Mouse (Mus musculus) heart, postnatal 0 days (tissue): ENCODE data around the gene Rhobtb3. TPM values are rescaled to one million over a fixed set of nuclear protein-coding genes. Genes with fewer than 3 reads are reported as not detected.
"Not testable (repeated sequence)": the region's sequence is repeated elsewhere in the genome, so short reads cannot be mapped to it uniquely, and the experiment has no call there.

Experiments
- ATAC-seq: fragments of 200-750 bp; cut with Nextera tagmentation; 2 replicates; pipeline ENCODE4 v1.8.0; 2017; ENCODE audit warnings: low read depth, moderate number of reproducible peaks, moderate library complexity; ENCODE audit not compliant: insufficient read depth
- DNase-seq: peaks from one replicate; pipeline ENCODE4 v3.0.0-alpha.2; 2016; ENCODE audit warnings: low spot score
- H3K27ac ChIP-seq: fragments of 300-500 bp; sonication (generic); 2 replicates; pipeline ENCODE4 v1.5.1; 2014; ENCODE audit warnings: low read depth, mild to moderate bottlenecking
- H3K27me3 ChIP-seq: fragments of 300-500 bp; sonication (generic); 2 replicates; pipeline ENCODE4 v1.6.1; 2014; ENCODE audit warnings: low read length, mixed read lengths; ENCODE audit not compliant: control insufficient read depth, insufficient read depth
- H3K36me3 ChIP-seq: fragments of 300-500 bp; sonication (generic); replicated peaks from 2 replicates; pipeline ENCODE4 v1.6.1; 2014; ENCODE audit warnings: low read length, mixed read lengths; ENCODE audit not compliant: control insufficient read depth, insufficient read depth
- H3K4me1 ChIP-seq: fragments of 300-500 bp; sonication (generic); 2 replicates; pipeline ENCODE4 v1.6.1; 2014; ENCODE audit warnings: antibody characterized with exemption; ENCODE audit not compliant: control insufficient read depth, insufficient read depth
- H3K4me2 ChIP-seq: fragments of 300-500 bp; sonication (generic); 2 replicates; pipeline ENCODE4 v1.6.1; 2014; ENCODE audit warnings: low read depth, mild to moderate bottlenecking, low read length, moderate library complexity
- H3K4me3 ChIP-seq: fragments of 300-500 bp; sonication (generic); 2 replicates; pipeline ENCODE4 v1.5.1; 2014; ENCODE audit warnings: low read depth, low read length
- H3K9ac ChIP-seq: fragments of 300-500 bp; sonication (generic); replicated peaks from 2 replicates; pipeline ENCODE4 v1.6.1; 2014; ENCODE audit warnings: low read depth, low read length, mixed read lengths
- H3K9me3 ChIP-seq: fragments of 300-500 bp; sonication (generic); replicated peaks from 2 replicates; pipeline ENCODE4 v1.6.1; 2016; ENCODE audit warnings: low read length; ENCODE audit not compliant: control insufficient read depth
- CTCF ChIP-seq: IDR thresholded peaks from 2 replicates; pipeline ENCODE4 v1.5.1; 2016; ENCODE audit warnings: antibody characterized with exemption, control low read depth, low read depth
- EP300 ChIP-seq: IDR thresholded peaks from 2 replicates; pipeline ENCODE4 v1.6.1; 2016; ENCODE audit warnings: antibody characterized with exemption, low read depth
- WGBS: fragments of 180-500 bp; shearing (Covaris S2); extraction: QIAGEN DNeasy Blood & Tissue Kit; methylation state at CpG from one replicate; pipeline ENCODE4 v1.1.7; 2014; 5-methylcytosine and 5-hydroxymethylcytosine counted together
- polyA plus RNA-seq: library from polyadenylated mRNA; unstranded; fragments of >200 nt; fragmentation: Nextera tagmentation; extraction: Ambion mirVana; gene quantifications from 2 replicates; pipeline ENCODE4 v1.2.1, GENCODE M21; 2015
- total RNA-seq: library from RNA; depleted of rRNA; stranded (reverse); fragments of >200 nt; gene quantifications from 2 replicates; pipeline ENCODE4 v1.2.3, GENCODE M21; 2014; ENCODE audit warnings: low replicate concordance

The Rhobtb3 gene
- total and polyA plus RNA-seq, 2 experiments from 2014 or later, result 13.7 to 29.8 TPM

DNA sequence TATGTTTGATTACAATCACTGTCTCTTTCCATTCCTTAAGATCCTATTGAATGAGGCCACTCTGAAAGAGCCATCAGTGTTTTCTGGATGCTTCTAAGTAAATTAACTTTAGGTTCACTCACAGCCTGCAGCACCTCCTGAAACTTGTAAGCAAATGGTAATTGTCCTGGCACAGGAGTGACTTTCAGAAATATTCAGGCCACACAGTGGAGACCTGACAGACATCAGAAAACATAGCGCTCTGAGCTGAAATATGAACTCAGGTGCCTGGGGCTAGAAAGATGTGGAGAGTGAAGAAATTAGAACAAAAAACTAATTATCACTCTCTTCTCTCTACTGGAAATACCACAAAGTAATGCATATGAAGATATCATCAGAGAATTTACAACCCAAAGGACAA lies 10.4 kb downstream of the Rhobtb3 start:
- Histone ChIP-seq H3K27ac (no peak overlapping the region), H3K9ac (no peak overlapping the region), H3K4me1 (no peaks in the 10 kb centered on the region), H3K27me3 (no peaks in the 10 kb centered on the region), H3K36me3 (peaks cover 26% of the 10 kb centered on the region), H3K9me3 (no peaks in the 10 kb centered on the region), H3K4me2 (no peak overlapping the region), H3K4me3 (no peak overlapping the region)
- ATAC-seq (no peak), DNase-seq (no peak)
- WGBS, result 98% methylated on average over 1 of the region's 1 CpGs
- TF ChIP-seq CTCF (no peak), EP300 (no peak)

DNA sequence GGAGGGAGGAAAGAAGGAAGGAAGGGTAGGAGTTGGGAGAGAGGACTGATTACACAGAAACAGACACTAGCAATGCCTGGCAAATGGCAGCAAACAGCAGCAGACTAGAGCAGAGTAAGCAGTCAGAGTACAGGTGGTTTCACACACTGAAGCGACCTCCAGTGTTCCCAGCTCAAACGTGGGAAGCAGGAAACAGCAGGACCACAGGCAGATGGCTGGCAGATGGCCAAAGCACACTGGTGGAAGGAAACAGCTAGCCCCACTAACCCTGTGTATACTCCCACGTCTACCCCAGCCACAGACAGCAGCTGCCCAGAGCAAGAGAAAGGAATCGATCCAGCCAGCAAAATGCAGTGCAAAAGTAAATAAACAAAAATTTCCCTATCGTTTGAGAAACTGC lies 12.7 kb downstream of the Rhobtb3 start:
- no peak; the same call in 1 of the 2 replicates for TF ChIP-seq CTCF
- TF ChIP-seq EP300, result no peak
- Histone ChIP-seq H3K4me2 (no peak overlapping the region), H3K27me3 (no peaks in the 10 kb centered on the region), H3K4me3 (no peak overlapping the region), H3K27ac (peak overlapping the region; percentile 23; the same call in 1 of the 2 replicates), H3K4me1 (no peaks in the 10 kb centered on the region), H3K36me3 (peaks cover 17% of the 10 kb centered on the region; the same call in 1 of the 2 replicates), H3K9ac (no peak overlapping the region), H3K9me3 (no peaks in the 10 kb centered on the region)
- 23% methylated on average over 5 of the region's 5 CpGs for WGBS
- ATAC-seq (peak; percentile 66), DNase-seq (no peak)

- WGBS, result 44% methylated on average over 2 of the region's 2 CpGs
- Histone ChIP-seq H3K4me3 (no peak overlapping the region), H3K27ac (peak overlapping the region; percentile 23; the same call in 1 of the 2 replicates), H3K9me3 (no peaks in the 10 kb centered on the region), H3K9ac (no peak overlapping the region), H3K4me1 (no peaks in the 10 kb centered on the region), H3K36me3 (peaks cover 17% of the 10 kb centered on the region; the same call in 1 of the 2 replicates), H3K4me2 (no peak overlapping the region), H3K27me3 (no peaks in the 10 kb centered on the region)
- DNase-seq (no peak), ATAC-seq (no peak)
- TF ChIP-seq EP300, result no peak
- no peak for TF ChIP-seq CTCF
Observed at GRCm38 (mm10) chr13:75930660-75931059, 13.1 kb downstream of the Rhobtb3 start.

- 93% methylated on average over 20 of the region's 20 CpGs for WGBS
- H3K4me1 ChIP-seq, result no peaks in the 10 kb centered on the region
- DNase-seq (no peak), ATAC-seq (no peak)
- no peak overlapping the region for H3K27ac ChIP-seq
- H3K9ac ChIP-seq, result no peak overlapping the region
- H3K4me2 ChIP-seq, result no peak overlapping the region
- H3K4me3 ChIP-seq, result no peak overlapping the region
- no peaks in the 10 kb centered on the region for H3K27me3 ChIP-seq
- peaks cover 17% of the 10 kb centered on the region; the same call in 1 of the 2 replicates for H3K36me3 ChIP-seq
- no peaks in the 10 kb centered on the region for H3K9me3 ChIP-seq
- TF ChIP-seq EP300, result no peak
- no peak for TF ChIP-seq CTCF
Observed at GRCm38 (mm10) chr13:75930023-75930422, 13.7 kb downstream of the Rhobtb3 start.

DNA sequence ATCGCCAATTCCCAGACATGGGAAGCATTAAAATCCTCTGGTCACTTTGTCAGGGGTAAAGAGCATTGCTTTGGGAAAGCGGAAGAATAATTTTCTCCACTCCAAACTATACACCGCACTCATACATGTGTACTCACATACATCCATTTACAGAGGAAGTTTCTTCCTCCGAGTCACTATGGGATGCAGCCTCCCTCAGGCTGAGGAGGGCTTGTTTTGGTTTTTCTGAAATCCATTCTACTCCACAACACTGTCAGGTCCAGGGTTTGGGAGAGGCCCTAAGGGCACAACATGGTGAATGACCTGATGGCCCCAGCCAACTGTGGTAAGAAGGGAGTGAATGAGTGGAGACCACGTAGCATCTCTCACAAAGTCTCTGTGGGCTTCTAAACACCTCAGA lies 14.7 kb downstream of the Rhobtb3 start:
- 94% methylated on average over 5 of the region's 5 CpGs for WGBS
- not testable (repeated sequence) for DNase-seq, H3K9ac ChIP-seq, H3K27ac ChIP-seq, H3K27me3 ChIP-seq, H3K4me2 ChIP-seq, H3K4me1 ChIP-seq, ATAC-seq, H3K9me3 ChIP-seq, H3K4me3 ChIP-seq
- H3K36me3 ChIP-seq, result peaks cover 17% of the 10 kb centered on the region; the same call in 1 of the 2 replicates

DNA sequence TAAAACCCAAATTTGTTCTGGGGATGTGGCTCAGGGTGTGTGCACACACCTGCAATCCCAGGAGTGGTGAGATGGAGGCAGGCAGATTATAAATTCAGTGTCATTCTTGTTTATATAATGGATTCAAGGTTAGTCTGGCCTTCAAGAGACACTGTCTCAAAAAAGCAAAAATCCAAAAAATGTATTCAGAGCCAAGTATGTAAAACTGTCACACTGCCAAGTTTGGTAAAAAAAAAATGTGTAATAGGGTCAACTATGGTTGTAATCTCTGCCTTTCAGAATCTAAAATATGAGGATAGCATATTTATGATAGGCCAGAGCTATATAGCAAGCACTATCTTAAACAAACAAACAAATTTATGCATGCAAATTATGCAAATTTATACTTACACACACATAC lies 15.8 kb downstream of the Rhobtb3 start:
- Histone ChIP-seq H3K4me1 (no peaks in the 10 kb centered on the region), H3K9me3 (no peaks in the 10 kb centered on the region), H3K4me2 (no peak overlapping the region), H3K9ac (no peak overlapping the region), H3K27ac (no peak overlapping the region), H3K27me3 (no peaks in the 10 kb centered on the region), H3K4me3 (no peak overlapping the region), H3K36me3 (peaks cover 17% of the 10 kb centered on the region; the same call in 1 of the 2 replicates)
- DNase-seq, result no peak
- TF ChIP-seq CTCF (no peak), EP300 (no peak)
- no peak for ATAC-seq
